Mouse (Mus musculus) megakaryocyte progenitor cell, adult 5-6 weeks (primary cell): ENCODE measurements around the gene Plxna4. TPM values are rescaled to one million over a fixed set of nuclear protein-coding genes. Genes with fewer than 3 reads are reported as not detected.

Source experiments
- ATAC-seq: replicated peaks from 2 replicates; pipeline ENCODE4 v1.8.0; 2016; ENCODE audit warnings: mild to moderate bottlenecking, moderate TSS enrichment, inconsistent platforms; ENCODE audit not compliant: poor library complexity
- total RNA-seq, 2 experiments: library from RNA; stranded (forward) in 1 of 2; stranded (reverse) in 1 of 2; fragments of 157-497, 149-512 nt in 1 of 2; fragments of 200-1000 nt in 1 of 2; gene quantifications; 2 replicates each; pipeline versions ENCODE4 v1.2.3 to v1.2.4; 2015 to 2017

Plxna4 gene
- total RNA-seq, 2 experiments from 2014 or later, result under 0.01 to 0.05 TPM

- no peak for ATAC-seq
Measured at GRCm38 (mm10) chr6:32357497-32357896, 230.5 kb downstream of the Plxna4 start.

DNA sequence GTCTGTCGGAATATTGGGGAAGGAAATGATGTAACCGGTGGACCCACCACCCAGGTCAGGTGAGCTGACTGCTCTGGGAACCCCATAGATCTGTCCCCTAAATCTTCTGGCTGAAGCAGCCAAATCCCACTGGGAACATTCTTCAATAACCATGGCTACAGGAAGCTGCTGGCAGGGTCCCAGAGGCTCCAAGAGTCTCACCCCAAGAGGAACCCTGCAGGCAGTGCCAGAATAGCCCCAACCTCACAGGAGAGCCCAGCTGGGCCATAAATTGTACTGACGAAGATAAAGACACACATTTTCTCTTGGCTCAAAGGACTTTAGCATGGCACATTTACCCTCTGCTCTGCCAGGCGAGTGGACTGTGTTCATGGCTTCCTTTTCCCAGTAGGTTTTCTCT, 232.4 kb downstream of the Plxna4 start:
- ATAC-seq, result no peak

GRCm38 (mm10) chr6:32348996-32349395, 239.0 kb downstream of the Plxna4 start:
- no peak for ATAC-seq

- ATAC-seq, result no peak
Measured at GRCm38 (mm10) chr6:32348126-32348525, 239.9 kb downstream of the Plxna4 start.

DNA sequence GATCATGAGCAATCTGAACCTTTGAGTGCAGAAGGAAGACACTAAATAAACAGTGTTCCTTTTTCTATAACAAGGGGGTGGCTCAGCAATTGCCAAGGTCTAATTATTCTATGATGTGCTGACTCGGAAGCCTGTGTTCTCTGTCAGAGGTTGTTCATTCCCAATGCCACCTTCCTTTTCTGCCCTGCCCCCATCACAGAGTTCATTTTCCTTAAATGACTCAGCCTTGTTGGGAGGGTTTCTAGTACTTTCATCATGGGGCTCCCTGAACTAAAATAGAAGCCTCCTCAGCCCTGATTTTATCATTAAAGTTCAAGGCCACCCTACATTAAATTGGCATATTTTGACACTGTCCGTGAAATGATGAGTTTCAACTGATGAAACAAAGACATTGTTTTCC, 242.0 kb downstream of the Plxna4 start:
- ATAC-seq, result no peak

DNA sequence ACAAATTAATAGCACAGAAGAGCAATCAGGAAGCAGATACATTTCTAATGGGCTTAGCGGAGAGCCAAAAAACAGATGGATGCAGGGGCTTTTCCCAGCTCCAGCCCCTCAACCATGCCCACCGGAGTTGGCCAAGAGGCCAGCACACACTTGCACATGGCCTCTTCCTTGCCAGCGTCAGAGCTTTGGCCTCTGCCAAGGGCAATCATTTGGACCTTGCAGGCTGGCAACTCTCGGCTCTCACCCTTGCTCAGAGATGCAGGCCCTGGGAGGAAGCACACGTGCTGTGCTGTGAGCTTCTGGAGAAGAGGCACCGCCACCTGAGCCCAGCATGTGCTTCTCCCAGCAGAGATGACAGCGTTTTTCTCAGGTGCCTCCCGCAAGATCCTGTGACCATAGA, 245.3 kb downstream of the Plxna4 start:
- ATAC-seq, result no peak

- ATAC-seq, result no peak
Measured at GRCm38 (mm10) chr6:32342272-32342671, 245.7 kb downstream of the Plxna4 start.

DNA sequence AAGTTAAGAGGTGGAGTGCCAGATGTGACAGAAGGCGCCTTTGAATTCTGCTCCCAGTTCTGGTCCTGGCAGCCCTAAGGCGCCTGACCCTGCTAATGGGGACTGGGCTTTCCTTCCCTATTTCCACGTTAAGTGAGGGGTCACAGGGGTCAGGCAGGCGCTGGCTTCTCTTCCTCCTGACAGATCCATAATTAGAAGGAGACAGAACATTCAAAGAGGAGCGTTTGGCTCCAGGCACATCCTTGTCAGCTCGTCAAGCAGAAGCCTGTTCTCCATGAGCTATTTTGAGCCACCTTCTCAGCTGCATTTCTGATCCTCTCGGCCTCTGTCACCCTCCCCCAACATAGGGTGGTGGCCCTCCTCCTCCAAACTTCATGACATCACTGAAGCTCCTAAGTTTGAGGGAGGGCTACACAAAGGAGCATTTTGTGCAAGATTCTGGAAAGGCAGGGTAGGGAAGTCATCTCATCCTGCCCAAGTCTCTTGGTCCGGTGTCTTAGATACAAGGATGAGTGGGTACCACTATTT, 249.5 kb downstream of the Plxna4 start:
- ATAC-seq, result no peak

DNA sequence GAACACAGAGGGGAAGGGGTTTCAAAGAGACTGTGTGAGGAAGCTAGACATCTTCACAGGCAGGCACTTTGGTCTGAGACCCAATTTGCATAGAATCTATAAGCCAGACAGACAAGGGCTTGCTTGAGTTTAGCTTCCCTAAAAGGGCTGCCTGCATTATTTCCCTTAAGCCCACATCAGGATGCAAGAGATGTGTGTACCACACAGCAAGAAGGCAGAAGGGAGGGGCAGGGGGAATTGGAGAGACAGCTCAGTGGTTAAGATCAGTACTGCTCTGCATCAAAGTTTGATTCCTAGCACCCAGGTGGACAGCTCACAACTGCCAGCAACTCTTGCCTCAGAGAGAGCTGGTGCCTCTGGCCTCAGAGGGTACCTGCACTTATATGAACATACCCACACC, 256.7 kb downstream of the Plxna4 start:
- no peak for ATAC-seq

DNA sequence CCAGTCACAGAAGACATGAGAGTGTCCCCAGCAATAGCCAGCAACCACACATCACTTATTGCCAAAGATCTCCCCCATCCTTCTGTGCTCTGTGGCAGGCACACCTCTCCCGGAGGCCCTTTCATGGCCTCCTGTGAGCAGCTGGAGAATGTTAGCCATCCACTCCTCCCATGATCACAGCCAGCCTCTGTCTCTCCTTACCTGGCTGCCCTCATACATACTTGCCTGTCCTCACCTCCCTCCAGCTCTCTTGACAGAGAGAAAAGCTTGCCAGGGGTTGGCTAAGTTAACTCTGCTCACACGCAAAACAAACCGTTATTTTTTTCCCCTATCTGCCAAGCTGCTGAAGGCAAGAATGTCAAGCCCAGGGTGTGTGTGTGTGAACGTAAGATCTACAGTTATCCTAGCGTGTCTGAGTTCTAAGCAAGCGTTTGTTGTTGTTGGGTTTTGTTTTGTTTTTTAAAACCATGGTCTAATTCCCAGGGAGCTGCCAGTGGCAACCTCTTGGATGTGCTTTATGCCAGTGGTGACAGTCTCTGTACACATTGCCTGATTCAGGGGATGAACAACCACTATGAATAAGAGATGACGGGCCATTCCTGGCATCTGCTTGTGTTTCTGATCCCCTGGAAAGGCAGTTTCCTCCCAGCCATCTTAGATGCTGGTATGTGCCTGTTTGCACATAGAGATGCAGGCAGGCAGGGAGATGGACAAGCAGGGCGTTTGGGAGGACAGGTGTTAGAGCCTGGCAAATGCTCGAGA, 257.8 kb downstream of the Plxna4 start:
- ATAC-seq, result no peak

DNA sequence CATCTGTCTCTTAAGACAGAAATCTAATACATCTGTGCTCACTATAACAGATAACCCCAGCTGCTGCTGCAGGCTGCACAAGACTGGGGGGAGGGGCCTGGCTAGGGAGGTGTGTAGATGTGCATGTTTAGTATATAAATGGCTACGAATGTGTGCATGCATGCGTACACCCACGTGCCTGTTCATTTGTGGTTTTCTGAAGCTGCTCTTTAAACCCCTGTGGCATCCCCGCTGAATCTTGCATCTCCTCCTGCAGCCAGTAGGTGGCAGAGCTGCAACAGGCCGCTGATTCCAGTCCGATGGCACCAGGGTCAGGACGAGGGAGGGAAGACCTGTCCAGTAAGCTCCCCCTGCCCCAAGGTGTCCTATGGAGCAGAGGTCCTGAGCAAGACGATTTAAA, 260.0 kb downstream of the Plxna4 start:
- peak; percentile 93 for ATAC-seq

- no peak for ATAC-seq
Measured at GRCm38 (mm10) chr6:32327173-32327572, 260.8 kb downstream of the Plxna4 start.

- no peak for ATAC-seq
Measured at GRCm38 (mm10) chr6:32326406-32326805, 261.6 kb downstream of the Plxna4 start.

GRCm38 (mm10) chr6:32325851-32326250, 262.1 kb downstream of the Plxna4 start:
- ATAC-seq, result no peak

- ATAC-seq, result no peak
Measured at GRCm38 (mm10) chr6:32321187-32321586, 266.8 kb downstream of the Plxna4 start.

- 0 out of 2 replicates have a peak, but pooled peaks have one; percentile 34 for ATAC-seq
Measured at GRCm38 (mm10) chr6:32320254-32320653, 267.7 kb downstream of the Plxna4 start.

GRCm38 (mm10) chr6:32317470-32317869, 270.5 kb downstream of the Plxna4 start:
- no peak for ATAC-seq

DNA sequence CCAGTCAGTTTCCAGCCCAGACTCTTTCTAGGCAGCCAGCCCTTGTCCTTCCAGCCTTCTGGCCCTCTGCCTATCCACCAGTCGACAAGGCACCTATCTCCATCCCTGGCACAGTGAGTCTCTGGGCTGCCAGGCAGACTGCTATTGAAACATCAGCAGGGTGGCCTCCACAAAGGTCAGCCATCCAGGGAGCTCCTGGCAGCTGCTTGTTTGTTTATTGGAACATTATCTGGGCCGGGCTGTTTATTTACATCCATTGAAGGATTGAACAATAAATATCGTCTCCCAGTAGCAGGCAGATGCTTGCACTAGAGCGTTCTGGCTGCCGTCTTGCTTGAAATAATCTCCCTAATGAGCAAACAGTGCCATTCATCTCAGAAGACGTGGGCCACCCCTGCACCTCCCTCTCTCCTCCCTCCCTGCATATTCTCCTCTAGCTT, 273.0 kb downstream of the Plxna4 start:
- no peak for ATAC-seq

DNA sequence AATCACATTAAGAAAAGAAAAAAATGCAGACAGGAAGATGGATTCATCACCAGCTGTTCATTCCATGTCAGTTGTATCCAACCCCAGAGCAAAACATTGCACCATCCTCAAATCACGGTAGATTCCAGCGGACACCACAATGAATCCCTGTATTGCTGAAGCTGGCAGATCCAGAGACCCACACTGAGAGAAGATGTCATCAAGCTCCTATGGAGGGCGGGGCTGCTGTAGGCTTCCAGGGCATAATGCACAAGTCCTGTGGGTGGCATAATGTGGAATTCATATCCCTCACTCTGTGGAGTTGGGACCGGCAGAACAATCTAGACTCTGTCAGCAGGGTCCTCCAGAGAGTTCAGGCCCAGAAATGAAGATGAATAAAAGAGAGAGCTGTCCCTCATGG, 278.8 kb downstream of the Plxna4 start:
- ATAC-seq, result no peak

- ATAC-seq, result no peak
Measured at GRCm38 (mm10) chr6:32300611-32301010, 287.4 kb downstream of the Plxna4 start.

- no peak for ATAC-seq
Measured at GRCm38 (mm10) chr6:32281457-32281856, 306.5 kb downstream of the Plxna4 start.

GRCm38 (mm10) chr6:32280728-32281127, 307.3 kb downstream of the Plxna4 start:
- ATAC-seq, result no peak

- no peak for ATAC-seq
Measured at GRCm38 (mm10) chr6:32271463-32271862, 316.5 kb downstream of the Plxna4 start.
